Mouse (Mus musculus) spleen, adult 2 months (tissue): Measurements from ENCODE around the gene Nolc1.

Experiments used
- CTCF ChIP-seq: fragments of 200-500 bp; IDR thresholded peaks from 2 replicates; pipeline ENCODE4 v1.5.1; 2011; ENCODE audit warnings: mild to moderate bottlenecking, inconsistent platforms; ENCODE audit not compliant: insufficient read depth, insufficient read length, insufficient replicate concordance; ENCODE audit errors: extremely low read depth
- POLR2A ChIP-seq: fragments of 200-500 bp; IDR thresholded peaks from 2 replicates; pipeline ENCODE4 v1.6.1; 2011; ENCODE audit warnings: low read depth, low read length, inconsistent platforms

- TF ChIP-seq POLR2A (no peak), CTCF (no peak)
Measured at GRCm38 (mm10) chr19:46043380-46043779, 32.3 kb upstream of the Nolc1 start.
